Mouse (Mus musculus): ENCODE data around the gene Sh2d1b1.

Sh2d1b1 gene

GRCm38 (mm10) chr1:170325277-170325676 is 48.2 kb downstream of the Sh2d1b1 start:
- no peak for DNase-seq

DNA sequence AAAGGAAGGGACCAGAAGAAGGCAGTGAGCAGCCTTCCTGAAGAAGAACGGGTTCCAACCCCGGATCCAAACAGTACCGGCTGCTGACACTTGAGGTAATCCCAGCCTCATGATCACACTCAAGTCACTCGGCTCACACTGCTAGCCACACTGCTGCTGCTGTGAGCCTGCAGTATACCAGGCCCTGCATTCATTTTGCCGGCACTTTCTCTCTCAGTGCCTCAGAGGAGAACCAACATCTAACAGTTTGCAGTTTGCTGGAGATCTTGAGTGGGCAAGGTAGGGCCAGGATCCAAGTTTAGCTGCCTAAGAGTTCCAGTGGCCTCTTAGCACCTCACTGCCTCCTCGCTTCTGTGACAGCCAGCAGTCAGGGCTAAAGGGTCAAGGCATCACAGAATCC is 54.8 kb downstream of the Sh2d1b1 start:
- DNase-seq = no peak

DNA sequence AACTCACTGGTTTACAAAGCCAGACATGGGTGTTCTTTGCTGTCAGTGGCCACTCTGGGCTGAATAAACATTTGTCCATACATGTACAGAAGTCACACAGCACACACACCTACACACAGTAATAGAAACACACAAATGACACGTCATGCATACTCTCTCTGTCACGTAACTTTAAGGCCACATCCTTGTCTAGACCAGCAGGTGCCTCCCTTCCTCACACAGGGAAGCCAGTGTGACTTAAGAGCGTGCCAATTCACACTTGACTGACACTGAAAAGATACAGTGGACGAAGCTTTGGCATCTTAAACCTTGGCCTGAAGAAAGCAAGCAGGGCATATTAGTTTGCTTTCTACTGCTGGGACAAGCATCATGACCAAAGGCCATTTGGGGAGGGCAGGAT is 55.7 kb downstream of the Sh2d1b1 start:
- DNase-seq = no peak

All from right cerebral cortex, postnatal 4 days (tissue).